Mouse (Mus musculus) cerebellum, adult (tissue): ENCODE results near the gene Oas1a.
"Not testable (repeated sequence)": the region's sequence is repeated elsewhere in the genome, so short reads cannot be mapped to it uniquely, and the experiment has no call there.

Experiments
- ATAC-seq: cut with Nextera tagmentation; 2 replicates; pipeline ENCODE4 v1.9.2; 2017; ENCODE audit warnings: mild to moderate bottlenecking, moderate library complexity, mixed read lengths; ENCODE audit not compliant: insufficient number of reproducible peaks, low FRiP score, low TSS enrichment

The Oas1a gene

DNA sequence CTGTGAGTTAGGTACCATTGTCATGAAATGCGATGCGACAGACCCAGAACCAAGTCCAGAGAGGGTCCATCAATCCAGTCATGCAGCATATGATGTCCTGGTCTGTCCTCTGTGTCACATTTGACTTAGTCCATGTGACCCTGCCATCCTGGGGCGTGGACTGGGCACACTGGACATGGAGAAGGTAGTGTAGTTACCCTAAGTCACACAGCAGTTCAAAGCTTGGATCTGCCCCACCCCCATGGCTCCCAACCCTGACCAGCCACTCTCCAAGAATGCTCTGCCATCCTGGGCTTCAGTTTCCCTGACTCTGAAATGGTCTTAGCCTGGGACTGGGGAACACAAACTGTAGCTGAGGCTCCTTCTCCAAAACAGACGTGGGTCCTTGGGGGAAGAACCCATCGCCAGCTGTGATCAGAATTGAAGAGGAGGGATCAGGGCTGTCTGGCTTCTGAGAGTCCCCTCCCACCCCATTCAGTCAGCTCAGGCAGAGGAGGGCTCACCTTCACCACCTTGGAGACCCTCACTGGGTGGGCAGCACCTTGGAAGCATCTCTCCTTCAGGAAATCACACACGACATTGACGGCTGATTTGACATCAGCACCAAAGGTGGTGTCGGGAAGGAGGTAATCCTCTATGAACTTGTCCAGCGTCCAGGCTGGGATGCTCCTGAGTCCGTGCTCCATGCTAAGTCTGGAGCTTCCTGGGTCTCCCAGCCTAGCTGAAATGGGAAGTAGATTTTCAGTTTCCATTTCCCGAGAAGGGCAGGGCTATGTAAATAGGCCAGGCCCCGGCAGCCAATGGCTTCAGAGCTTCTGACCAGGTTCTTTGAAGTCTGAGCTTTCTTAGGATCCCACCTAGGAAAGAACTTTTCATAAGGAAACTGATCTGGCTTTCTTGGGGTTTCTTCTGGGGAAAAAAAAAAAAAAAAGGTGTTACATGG is at the start of gene Oas1a:
Gene Oas1a (minus strand): TSS at position 731 of the 943 bp plus-strand sequence.
- not testable (repeated sequence) for ATAC-seq

DNA sequence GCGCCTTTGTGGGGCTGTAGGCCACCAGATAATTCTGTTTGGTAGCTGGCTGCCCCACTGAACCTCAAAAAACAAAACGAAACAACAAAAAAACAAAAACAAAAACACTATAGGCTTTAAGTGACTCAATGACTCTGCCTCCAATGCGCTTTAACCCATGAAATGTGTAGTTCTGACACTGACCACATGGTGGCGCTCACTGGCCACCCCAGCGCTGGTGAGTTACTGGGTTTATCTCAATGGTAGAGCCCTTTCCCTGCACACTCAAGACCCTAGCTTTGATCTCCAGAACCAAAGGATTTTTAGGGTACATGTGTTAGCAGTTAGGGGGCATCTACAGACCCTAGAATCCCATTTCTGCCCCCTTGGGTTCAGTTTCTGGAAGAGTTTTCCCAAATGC is 46.7 kb upstream of the Oas1a start:
- ATAC-seq = 0 out of 2 replicates have a peak, but pooled peaks have one; percentile 6

DNA sequence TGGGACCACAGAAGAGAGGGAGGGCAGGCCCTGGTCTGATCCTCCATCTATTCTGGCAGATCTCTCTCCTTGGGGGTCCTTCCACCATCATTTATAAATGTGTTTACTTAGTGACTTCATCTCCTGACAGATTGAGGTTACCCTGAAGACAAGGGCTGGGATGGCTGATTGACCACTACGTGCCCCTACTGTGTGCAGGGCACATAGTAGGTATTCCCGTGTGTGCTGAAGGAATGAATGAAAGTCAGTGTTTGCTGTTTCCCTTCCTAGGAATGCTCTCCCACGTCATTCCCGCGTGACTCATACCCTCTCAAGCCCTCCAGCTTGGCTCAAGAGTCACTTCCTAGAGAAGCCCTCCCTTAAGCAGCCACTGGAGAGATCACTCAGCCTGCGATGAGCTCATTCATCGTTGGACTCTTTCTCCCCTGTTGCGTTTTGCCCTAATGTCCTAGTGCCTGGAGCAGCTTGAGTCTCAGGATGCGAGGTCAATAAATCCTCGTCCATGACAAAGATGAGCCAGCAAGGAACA is 45.0 kb upstream of the Oas1a start:
- no peak for ATAC-seq

DNA sequence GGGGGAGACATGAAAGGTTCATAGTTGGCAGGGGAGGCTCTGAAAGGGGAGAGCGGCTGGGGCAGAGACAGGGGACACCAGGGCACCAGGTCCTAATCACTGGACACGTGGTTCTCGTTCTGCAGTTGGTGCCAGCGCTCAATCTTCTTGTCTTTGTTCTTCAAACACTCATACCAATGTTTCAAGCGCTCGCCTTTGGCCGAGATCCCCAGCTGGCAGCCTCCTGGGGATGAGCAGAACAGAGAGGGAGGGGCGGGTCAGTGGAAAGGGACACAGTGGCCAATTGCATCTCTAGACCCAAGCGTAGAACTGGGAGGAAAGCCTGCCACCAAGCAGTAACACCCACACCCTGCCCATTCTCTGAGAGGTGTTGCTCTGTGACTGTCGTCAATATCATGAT is 34.8 kb upstream of the Oas1a start:
- no peak for ATAC-seq

DNA sequence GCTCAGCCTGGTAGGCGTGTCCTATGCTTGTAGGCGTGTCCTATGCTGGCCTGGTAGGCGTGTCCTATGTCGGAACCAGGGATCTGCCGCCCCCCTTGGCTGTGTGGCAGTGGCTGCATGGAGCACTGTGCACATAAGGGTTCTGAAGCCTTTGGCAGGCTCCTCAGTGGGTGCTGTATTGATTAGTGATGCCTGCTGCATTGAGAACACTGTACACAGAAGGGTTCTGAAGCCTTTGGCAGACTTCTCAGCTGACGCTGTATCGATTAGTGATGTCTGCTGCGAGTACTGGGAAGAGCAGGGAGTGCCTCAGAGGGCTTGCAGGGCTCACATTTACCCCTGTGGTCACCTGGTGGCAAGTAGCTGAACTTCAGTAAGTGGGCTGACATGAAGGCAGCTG is 31.3 kb upstream of the Oas1a start:
- no peak for ATAC-seq

DNA sequence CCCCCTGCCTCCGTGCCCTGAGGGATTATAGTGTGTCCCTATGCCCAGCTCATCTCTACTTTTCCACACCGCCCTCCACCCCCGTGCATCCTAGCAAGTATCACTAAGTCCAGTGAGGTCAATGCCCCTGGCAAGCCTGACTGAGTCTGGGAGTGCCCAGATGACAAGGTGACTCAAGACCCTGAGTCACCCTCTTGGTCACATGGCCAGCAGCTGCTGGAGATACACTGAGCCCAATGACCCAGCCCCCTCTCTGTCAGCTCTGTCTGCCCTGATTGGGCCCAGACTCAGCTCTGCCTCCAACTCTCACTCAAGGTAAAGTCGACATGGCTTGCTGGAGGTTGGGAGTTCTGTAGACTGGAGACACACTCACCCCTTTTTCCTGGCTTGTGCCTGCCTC is 30.5 kb upstream of the Oas1a start:
- no peak for ATAC-seq

DNA sequence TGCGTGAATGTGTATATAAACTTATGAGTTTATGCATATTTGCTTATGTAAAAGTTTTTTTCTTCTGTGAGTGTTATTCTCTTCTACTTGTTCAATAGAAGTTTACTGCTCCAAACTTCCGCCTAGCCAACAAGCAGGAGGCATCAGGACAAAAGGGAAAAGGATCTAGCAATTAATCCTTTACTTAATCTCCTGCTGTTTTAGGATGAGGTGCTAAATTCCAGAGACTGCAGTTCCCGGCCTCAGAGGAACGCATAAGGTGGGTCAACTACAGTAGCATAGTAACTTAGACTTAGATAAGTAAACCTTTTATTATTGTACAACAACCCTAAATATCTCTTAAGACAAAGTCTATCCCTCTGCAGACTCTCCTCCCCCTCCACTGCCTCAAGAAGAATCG is 26.6 kb upstream of the Oas1a start:
- no peak for ATAC-seq

DNA sequence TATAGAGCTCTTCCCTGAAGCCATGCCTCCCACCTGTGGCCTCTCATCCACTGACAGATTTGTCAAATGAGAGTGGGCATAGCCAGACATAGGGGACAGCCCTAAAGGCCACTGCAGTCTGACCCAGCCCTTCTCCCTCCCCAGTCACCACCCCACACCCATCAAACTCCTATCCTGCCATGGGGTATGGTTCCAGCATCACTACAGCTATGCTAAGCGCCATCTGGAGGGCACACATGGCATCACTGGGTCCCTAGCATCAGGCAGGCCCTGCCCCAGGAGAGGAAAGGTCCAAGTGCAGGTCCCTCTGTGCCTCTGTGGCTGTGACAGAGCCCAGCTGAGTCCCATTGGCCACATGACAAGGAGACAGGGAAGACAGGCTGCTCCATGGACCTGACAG is 19.7 kb upstream of the Oas1a start:
- no peak for ATAC-seq

DNA sequence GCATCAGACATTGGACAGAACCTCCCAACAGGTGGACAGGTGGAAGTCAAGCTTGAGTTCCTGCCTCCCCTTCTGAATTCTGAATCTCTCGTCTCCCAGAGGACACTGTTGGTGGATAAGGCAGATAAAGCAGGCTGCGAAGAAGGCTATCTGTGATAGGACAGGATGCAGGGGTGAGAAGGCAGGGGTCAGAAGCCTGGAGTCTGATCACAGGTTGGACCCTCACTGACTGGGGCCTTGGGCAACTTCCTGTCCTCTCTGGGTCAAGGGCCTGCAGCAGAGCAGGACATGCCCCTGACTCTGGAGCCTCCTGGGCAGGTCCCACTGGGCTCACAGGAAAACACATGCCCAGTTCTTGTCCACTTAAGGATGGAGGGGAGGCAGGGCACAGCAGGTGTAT is 19.0 kb upstream of the Oas1a start:
- not testable (repeated sequence) for ATAC-seq

DNA sequence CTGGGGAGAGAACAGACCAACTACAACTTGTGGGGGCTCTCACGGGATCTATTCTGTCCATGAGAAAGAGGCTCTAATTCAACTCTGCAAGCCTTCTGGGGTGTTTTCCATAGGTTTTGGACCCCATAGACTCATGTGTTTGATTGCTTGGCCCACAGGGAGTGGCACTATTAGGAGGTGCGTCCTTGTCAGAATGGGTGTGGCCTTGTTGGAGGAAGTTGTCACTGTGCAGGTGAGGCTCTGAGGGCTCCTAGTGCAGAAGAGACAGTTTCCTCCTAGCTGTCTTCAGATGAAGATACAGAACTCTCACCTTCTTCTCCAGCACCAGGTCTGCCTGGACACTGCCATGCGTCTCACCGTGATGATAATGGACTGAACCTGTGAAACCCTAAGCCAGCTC is 17.2 kb upstream of the Oas1a start:
- not testable (repeated sequence) for ATAC-seq

DNA sequence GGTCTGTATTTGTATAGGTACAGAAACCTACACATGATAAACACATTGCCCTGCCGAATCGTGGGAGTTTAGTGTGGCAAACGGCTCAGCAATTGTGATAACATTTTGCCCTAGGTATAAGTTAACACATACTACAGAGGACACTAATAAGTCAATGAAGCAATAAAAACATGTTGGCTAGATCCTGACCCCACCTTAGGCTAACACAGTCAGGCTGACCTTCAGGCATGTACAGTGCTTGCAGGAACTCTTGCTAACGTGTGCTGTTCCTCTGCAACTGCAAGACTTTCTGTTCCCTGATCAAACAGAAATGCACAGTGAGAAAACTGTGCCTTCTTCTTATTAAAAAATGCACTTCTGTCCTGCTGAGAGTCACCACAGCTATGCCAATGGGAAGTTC is 16.6 kb upstream of the Oas1a start:
- no peak for ATAC-seq

DNA sequence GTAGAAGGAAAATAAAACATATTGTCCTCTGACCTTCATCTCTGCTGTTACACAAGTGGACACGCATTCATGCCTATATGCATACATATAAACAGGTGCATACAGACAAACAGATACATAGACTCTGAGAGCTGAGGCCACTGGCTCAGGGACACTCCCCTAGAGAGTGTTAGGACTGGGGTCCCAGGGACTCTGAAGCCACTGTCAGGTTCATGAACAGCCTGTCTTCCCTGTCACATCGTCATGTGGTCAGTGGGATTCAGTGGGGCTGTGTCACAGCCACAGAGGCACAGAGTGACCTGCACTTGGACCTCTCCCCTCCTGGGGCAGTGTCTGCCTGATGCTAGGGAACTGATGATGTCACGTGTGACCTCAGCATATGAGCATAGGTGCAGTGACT is 13.0 kb upstream of the Oas1a start:
- ATAC-seq = no peak

DNA sequence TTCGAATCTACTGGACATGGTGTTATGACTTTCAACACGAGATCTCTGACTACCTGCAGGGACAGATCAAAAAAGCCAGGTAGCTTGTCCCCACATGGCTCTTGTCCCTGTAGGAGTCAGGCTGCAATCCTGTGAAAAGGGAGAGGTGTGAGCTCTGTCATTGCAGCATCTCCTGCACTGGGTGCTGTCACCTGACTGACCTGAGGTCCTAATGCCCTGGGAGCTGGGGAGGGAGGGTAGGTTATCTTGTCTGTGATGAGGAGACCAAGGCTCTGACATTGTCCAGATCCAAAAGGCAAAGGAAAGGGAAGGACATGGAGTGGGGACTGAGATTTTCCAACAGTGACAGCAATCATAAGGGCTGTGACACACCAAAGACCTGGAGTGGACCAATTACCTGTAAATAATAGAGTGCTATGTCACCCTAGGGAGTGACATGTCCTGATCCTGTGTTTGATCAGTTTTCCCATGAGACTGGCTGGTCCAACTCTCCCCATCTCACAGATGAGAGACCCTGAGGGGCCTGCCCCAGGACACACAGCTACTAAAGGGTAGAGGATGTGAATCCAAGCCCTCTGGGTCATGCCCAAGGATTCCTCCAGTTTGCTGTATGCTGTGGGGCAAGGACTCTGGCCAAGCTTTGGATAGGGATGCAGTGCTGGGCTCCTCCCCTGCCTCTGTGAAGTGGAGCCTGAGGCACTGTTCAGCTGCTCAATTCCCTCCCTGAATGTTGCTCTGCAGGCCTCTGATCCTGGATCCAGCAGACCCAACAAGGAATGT is 12.0 kb upstream of the Oas1a start:
- ATAC-seq = not testable (repeated sequence)

DNA sequence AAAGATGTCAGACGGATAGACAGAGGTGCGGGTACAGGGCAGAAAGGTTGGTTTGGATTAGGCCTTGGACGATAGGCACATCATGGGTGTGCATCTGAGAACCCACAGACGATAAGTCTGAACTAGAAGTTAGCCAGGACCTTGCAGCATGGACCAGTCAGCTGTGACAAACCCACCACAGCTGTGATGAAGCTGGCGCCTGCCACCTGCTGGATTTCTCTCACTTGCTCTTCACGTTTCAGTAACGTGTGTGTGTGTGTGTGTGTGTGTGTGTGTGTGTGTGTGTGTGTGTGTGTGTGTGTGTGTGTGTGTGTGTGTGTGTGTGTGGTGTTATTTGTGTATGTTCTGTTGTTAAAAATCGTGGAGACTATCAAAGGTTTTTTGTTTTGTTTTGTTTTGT is 6.9 kb upstream of the Oas1a start, which contains the start of gene Oas1d:
Gene Oas1d (plus strand): TSS at position 333 of the 400 bp plus-strand sequence.
- not testable (repeated sequence) for ATAC-seq

DNA sequence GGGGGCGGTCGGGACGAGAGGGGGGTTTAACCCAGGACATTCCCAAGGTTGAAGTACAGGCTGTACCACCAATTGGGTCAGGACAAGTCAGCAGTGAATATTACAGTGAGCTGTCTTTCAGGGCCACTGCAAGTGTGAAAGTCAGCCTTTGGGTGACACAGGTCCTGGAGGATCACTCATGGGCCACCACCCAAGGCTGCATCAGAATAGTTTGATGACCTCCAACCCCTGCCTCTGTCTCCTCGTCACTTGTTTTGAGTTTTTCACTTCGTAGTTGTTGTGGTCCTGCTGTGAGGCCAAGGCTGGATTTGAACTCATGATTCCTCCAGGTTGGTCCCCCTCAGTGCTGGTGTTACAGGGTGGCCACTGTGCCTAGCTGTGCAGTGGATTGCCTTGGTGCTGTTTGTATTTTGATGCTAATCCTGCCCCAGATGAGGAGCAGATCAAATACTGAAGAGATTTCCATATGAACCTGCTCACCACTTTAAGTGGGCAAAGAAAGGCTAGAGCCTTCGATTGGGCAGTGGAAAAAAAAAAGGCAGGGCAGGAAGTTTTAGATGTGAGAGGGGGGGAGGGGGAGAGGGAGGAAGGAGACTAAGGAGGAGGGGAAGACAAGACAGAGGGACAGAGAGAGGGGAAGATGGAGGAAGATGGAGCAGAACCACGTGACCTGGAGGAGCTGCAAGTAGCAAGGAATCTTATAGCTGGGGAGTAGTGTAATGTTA is 1.0 kb upstream of the Oas1a start:
- ATAC-seq = no peak

DNA sequence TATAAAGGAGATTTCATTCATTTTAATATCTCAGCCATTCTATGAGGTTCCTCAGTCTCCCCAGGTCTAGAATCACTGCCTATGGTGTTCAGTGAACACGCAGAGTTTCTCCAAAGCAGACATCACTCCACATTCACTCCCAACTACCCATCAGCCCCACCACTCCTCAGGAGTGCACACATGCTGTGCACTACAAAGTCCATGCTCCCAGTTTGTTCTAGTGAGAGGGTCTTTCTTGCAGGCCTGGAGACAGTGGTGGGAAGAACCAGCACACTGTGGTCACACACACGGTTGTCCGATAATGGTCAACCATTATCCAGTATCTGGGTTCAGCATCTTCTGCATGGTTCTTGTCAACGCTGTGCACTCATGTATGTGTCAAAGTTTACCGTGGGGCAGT is 5.3 kb downstream of the Oas1a start:
- no peak for ATAC-seq

DNA sequence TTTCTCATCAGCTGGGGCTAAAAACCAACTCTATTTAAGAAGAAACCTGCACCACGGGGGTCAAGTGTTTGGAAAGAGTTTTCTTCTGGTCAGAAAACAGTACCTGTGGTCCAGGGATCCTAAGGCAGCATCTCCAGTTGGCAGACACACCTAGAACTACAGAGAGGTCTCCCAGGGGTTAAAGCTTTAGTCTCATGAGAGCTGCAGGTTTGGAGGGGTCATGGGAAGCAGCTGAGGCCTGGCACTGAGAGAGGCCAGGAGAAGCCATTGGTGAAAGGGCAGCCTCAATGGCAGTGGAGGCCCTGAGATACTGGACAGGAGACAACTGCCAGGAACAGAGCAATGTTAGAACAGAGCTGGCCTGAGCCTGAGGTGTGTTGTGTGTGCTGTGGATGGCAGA is 6.7 kb downstream of the Oas1a start:
- ATAC-seq = no peak

DNA sequence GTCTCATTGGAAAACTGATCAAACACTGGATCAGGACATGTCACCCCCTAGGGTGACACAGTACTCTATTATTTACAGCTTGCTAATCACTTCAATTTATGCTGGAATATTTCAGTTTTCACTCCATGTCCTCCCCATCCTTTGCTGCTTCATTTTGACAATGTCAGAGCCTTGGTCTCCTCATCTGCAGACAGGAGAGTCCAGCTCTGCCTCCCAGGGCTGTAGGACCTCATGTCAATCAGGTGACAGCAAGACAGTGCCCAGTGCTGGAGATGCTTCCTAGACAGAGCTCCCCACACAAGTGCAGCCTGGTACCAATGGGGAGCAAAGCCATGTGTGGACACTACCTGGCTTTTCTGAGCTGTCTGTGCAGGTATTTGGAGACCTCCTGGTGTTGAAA is 8.6 kb downstream of the Oas1a start:
- ATAC-seq = no peak

DNA sequence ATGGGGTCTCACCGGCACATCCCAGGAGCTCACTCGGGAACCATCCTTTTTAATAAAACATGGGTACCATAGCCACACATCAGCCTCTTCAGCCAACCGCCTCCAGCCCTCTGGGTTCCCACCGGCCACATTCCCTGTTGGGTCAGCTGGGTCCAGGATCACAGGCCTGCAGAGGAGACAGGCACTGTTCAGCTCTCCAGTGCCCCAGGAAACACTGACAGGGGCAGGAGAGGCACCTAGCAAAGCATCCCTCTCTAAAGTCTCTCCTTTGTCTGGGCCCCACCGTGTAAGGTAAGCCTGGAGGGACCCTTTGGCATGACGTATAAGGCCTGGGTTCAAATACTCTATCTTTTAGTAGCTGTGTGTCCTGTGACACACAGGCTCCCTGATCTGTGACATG is 9.0 kb downstream of the Oas1a start:
- ATAC-seq = no peak

DNA sequence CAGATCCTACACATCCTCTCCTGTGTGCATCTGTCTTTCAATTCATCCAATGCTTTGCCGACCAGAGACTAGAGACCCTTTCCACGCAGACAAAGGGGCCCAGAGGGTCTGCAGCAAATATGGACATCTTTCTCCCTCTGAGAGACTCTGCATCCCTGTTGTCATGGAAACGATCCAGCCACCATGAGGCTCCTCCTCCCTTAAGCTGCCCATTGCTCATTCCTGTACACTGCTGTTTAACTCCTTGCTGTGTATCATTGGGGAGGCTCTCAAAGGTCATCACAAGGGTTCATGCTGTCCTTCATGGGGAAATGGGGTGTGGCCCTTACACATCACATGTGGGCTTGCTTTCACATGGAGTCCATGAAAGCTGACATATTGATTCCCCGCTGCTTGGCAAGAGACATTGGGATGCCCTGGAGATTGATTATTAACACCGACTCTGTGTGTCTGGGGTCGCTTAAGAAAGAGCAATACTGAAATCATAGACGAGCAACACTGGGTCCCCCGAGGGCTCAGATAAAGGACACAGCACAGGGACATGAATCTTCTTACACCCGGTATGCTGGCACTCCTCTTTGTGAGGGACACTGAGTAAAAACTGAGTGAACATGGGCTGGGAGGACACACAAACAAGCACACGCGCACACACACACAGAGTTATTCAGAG is 12.0 kb downstream of the Oas1a start:
- no peak for ATAC-seq
